In the genomic region with DNA sequence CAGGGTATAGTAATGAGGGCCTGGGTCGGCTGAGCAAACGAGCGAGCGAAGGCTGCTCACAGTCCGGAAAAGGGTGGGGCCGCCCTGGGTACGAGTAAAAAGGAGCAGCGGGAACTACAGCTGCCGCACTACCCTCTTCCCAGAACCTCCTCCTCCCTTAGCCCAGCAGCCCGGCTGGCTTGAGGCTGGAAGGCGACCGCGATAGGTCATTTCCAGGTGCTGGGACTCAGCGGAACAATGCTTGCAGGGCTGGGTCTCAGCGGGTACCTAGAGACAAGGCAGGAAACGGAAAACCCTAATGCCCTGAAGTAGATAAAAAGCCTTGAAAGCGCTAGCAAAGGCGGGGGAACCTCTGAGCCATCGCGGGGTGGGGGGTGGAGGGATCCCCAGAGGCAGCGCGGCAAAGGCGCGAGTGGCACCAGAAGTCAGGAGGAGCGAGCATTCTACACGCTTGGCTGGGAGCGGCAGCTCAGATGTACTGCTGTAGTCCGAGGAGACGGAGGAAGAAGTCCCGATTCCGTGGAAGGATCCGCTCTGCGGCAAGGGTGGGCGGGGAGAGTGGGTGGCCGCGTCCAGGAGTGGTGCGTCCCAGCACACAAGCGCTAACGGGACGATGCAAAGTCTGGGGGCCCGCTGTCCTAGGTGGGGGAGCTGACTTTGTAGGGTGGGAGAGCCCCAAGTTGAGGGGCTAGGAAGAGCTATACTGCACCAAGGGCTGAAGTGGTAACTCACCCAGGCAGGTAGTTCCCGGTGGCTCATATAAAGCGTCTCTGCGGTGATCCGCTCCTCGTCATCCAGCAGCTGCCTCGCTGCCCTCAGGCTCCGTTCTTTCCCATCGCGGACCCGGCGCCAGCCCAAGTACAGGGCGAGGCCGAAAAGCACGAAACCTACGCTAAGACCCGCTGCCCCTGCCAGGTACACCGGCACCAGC, we compare ENCODE assay signal across 8 mouse cellular contexts. TPM values are rescaled to one million over a fixed set of nuclear protein-coding genes. Genes with fewer than 3 reads are reported as not detected.
DNase-seq lines count a peak whose midpoint lies in the region; ATAC-seq lines count a peak whose summit lies in the region.

No protein-coding gene starts in this region.

- under 1% methylated on average over 58 of the region's 58 CpGs for WGBS in forebrain, embryonic 15.5 days
- under 1% methylated on average over 58 of the region's 58 CpGs for WGBS in hindbrain, embryonic 14.5 days
- under 1% methylated on average over 58 of the region's 58 CpGs for WGBS in limb, embryonic 15.5 days
- under 1% methylated on average over 58 of the region's 58 CpGs for WGBS in midbrain, embryonic 15.5 days

- peak; percentile 49 for ATAC-seq in forebrain, embryonic 15.5 days (replicated peaks)
- ATAC-seq in hindbrain, embryonic 14.5 days (ENCODE audit: low FRiP score): peak; percentile 51
- peak; percentile 2; the same call in 1 of the 2 replicates for ATAC-seq in limb, embryonic 15.5 days (ENCODE audit: insufficient number of reproducible peaks, low FRiP score, low TSS enrichment, low read depth)
- ATAC-seq in midbrain, embryonic 15.5 days (replicated peaks): peak; percentile 57

- no peaks in the 10 kb centered on the region for H3K36me3 ChIP-seq in forebrain, embryonic 15.5 days
- H3K36me3 ChIP-seq in hindbrain, embryonic 14.5 days (replicated peaks; ENCODE audit: control insufficient read depth, insufficient read depth): 0 out of 2 replicates have a peak, but pooled peaks cover under 1% of the 10 kb centered on the region
- H3K36me3 ChIP-seq in limb, embryonic 15.5 days: peaks cover 26% of the 10 kb centered on the region
- no peaks in the 10 kb centered on the region for H3K36me3 ChIP-seq in midbrain, embryonic 15.5 days (replicated peaks)

- peak overlapping the region; percentile 63 for H3K9ac ChIP-seq in forebrain, embryonic 15.5 days (replicated peaks)
- peak overlapping the region; percentile 65 for H3K9ac ChIP-seq in hindbrain, embryonic 14.5 days
- H3K9ac ChIP-seq in limb, embryonic 15.5 days: peak overlapping the region; percentile 83
- peak overlapping the region; percentile 65 for H3K9ac ChIP-seq in midbrain, embryonic 15.5 days

- peaks cover 13% of the 10 kb centered on the region; the same call in 1 of the 2 replicates for H3K27me3 ChIP-seq in forebrain, embryonic 15.5 days
- peaks cover 13% of the 10 kb centered on the region; the same call in 1 of the 2 replicates for H3K27me3 ChIP-seq in hindbrain, embryonic 14.5 days (ENCODE audit: control insufficient read depth, insufficient read depth, low read length)
- H3K27me3 ChIP-seq in limb, embryonic 15.5 days: no peaks in the 10 kb centered on the region
- H3K27me3 ChIP-seq in midbrain, embryonic 15.5 days (replicated peaks): peaks cover 6% of the 10 kb centered on the region; the same call in 1 of the 2 replicates

- peak overlapping the region; percentile 39 for H3K27ac ChIP-seq in forebrain, embryonic 15.5 days (replicated peaks)
- peak overlapping the region; percentile 52 for H3K27ac ChIP-seq in hindbrain, embryonic 14.5 days
- H3K27ac ChIP-seq in limb, embryonic 15.5 days: peak overlapping the region; percentile 91
- peak overlapping the region; percentile 61 for H3K27ac ChIP-seq in midbrain, embryonic 15.5 days

- peak overlapping the region; percentile 85 for H3K4me3 ChIP-seq in forebrain, embryonic 15.5 days
- H3K4me3 ChIP-seq in hindbrain, embryonic 14.5 days (replicated peaks; ENCODE audit: low read length): peak overlapping the region; percentile 52
- H3K4me3 ChIP-seq in limb, embryonic 15.5 days: peak overlapping the region; percentile 95
- peak overlapping the region; percentile 67 for H3K4me3 ChIP-seq in midbrain, embryonic 15.5 days

- peak overlapping the region; percentile 100 for H3K4me2 ChIP-seq in forebrain, embryonic 15.5 days (replicated peaks)
- peak overlapping the region; percentile 99 for H3K4me2 ChIP-seq in hindbrain, embryonic 14.5 days (replicated peaks)
- peak overlapping the region; percentile 92 for H3K4me2 ChIP-seq in limb, embryonic 15.5 days
- peak overlapping the region; percentile 100 for H3K4me2 ChIP-seq in midbrain, embryonic 15.5 days

- no peaks in the 10 kb centered on the region for H3K9me3 ChIP-seq in forebrain, embryonic 15.5 days
- H3K9me3 ChIP-seq in hindbrain, embryonic 14.5 days (ENCODE audit: control insufficient read depth, low read length): no peaks in the 10 kb centered on the region
- H3K9me3 ChIP-seq in limb, embryonic 15.5 days: no peaks in the 10 kb centered on the region
- no peaks in the 10 kb centered on the region for H3K9me3 ChIP-seq in midbrain, embryonic 15.5 days

- intact Hi-C loops in heart, postnatal 25 days (cut with DNase I): loop anchor here (5.0 kb wide), 2 partner anchors 33 to 63 kb away; a partner anchor contains a TSS

- peaks cover 23% of the 10 kb centered on the region for H3K4me1 ChIP-seq in forebrain, embryonic 15.5 days
- H3K4me1 ChIP-seq in hindbrain, embryonic 14.5 days (replicated peaks; ENCODE audit: control insufficient read depth, insufficient read depth, low read length): 0 out of 2 replicates have a peak, but pooled peaks cover 4% of the 10 kb centered on the region
- H3K4me1 ChIP-seq in limb, embryonic 15.5 days: peaks cover 20% of the 10 kb centered on the region
- peaks cover 27% of the 10 kb centered on the region for H3K4me1 ChIP-seq in midbrain, embryonic 15.5 days

- DNase-seq in heart, adult 11 months: peak; percentile 97
- DNase-seq in heart, postnatal 25 days (ENCODE audit: low spot score): no peak
- peak; percentile 55 for DNase-seq in cerebellum, adult 11-12 months
- DNase-seq in hindbrain, embryonic 14.5 days (ENCODE audit: low spot score): peak; percentile 48
- DNase-seq in spleen, postnatal 14 days (ENCODE audit: low spot score in 2 of 2): peak; percentile 52 to 59

RNA-seq across cellular contexts. Expression of a gene that starts 0.7 kb away (rescaled TPM):
- total RNA-seq in heart, postnatal 25 days (2021): 10 to 100 TPM; 16.8 to 19.0 TPM
- polyA plus RNA-seq in forebrain, embryonic 15.5 days (2015; fragmentation: Nextera tagmentation; extraction: Ambion mirVana): 6.8 and 7.6 TPM in 2 replicates
- polyA plus RNA-seq in hindbrain, embryonic 14.5 days (2014; fragmentation: Nextera tagmentation; extraction: Ambion mirVana): 13.7 and 14.5 TPM in 2 replicates
- polyA plus RNA-seq in limb, embryonic 15.5 days (2015; fragmentation: Nextera tagmentation; extraction: Ambion mirVana): 42.8 and 44.9 TPM in 2 replicates
- 10.5 and 11.1 TPM in 2 replicates for polyA plus RNA-seq in midbrain, embryonic 15.5 days (2015; fragmentation: Nextera tagmentation; extraction: Ambion mirVana)

RNA-seq across cellular contexts. Expression of a gene that starts 22.6 kb away (rescaled TPM):
- total RNA-seq in heart, postnatal 25 days (2021): 1 to 10 TPM; 7.6 to 9.1 TPM
- 22.8 and 24.5 TPM in 2 replicates for polyA plus RNA-seq in forebrain, embryonic 15.5 days (2015; fragmentation: Nextera tagmentation; extraction: Ambion mirVana)
- 14.5 and 16.3 TPM in 2 replicates for polyA plus RNA-seq in hindbrain, embryonic 14.5 days (2014; fragmentation: Nextera tagmentation; extraction: Ambion mirVana)
- polyA plus RNA-seq in limb, embryonic 15.5 days (2015; fragmentation: Nextera tagmentation; extraction: Ambion mirVana): 13.2 and 15.4 TPM in 2 replicates
- polyA plus RNA-seq in midbrain, embryonic 15.5 days (2015; fragmentation: Nextera tagmentation; extraction: Ambion mirVana): 20.8 and 22.7 TPM in 2 replicates

RNA-seq across cellular contexts. Expression of a gene that starts 24.1 kb away (rescaled TPM):
- total RNA-seq in heart, postnatal 25 days (2021): 1,000 to 10,000 TPM; 1,495 to 1,582 TPM
- polyA plus RNA-seq in forebrain, embryonic 15.5 days (2015; fragmentation: Nextera tagmentation; extraction: Ambion mirVana): 2,336 and 2,513 TPM in 2 replicates
- 2,254 and 2,846 TPM in 2 replicates for polyA plus RNA-seq in hindbrain, embryonic 14.5 days (2014; fragmentation: Nextera tagmentation; extraction: Ambion mirVana)
- polyA plus RNA-seq in limb, embryonic 15.5 days (2015; fragmentation: Nextera tagmentation; extraction: Ambion mirVana): 3,349 and 4,229 TPM in 2 replicates
- 2,126 and 2,161 TPM in 2 replicates for polyA plus RNA-seq in midbrain, embryonic 15.5 days (2015; fragmentation: Nextera tagmentation; extraction: Ambion mirVana)

RNA-seq across cellular contexts. Expression of a gene that starts 26.5 kb away (rescaled TPM):
- total RNA-seq in heart, postnatal 25 days (2021): 1 to 10 TPM; 2.5 to 2.9 TPM
- polyA plus RNA-seq in forebrain, embryonic 15.5 days (2015; fragmentation: Nextera tagmentation; extraction: Ambion mirVana): 4.7 and 5.6 TPM in 2 replicates
- 5.8 and 6.1 TPM in 2 replicates for polyA plus RNA-seq in hindbrain, embryonic 14.5 days (2014; fragmentation: Nextera tagmentation; extraction: Ambion mirVana)
- polyA plus RNA-seq in limb, embryonic 15.5 days (2015; fragmentation: Nextera tagmentation; extraction: Ambion mirVana): 4.7 and 7.4 TPM in 2 replicates
- 5.4 and 5.7 TPM in 2 replicates for polyA plus RNA-seq in midbrain, embryonic 15.5 days (2015; fragmentation: Nextera tagmentation; extraction: Ambion mirVana)

RNA-seq across cellular contexts. Expression of a gene that starts 31.1 kb away (rescaled TPM):
- total RNA-seq in heart, postnatal 25 days (2021): 100 to 1,000 TPM; 294 to 314 TPM
- 682 and 697 TPM in 2 replicates for polyA plus RNA-seq in forebrain, embryonic 15.5 days (2015; fragmentation: Nextera tagmentation; extraction: Ambion mirVana)
- polyA plus RNA-seq in hindbrain, embryonic 14.5 days (2014; fragmentation: Nextera tagmentation; extraction: Ambion mirVana): 825 and 884 TPM in 2 replicates
- polyA plus RNA-seq in limb, embryonic 15.5 days (2015; fragmentation: Nextera tagmentation; extraction: Ambion mirVana): 1,269 and 1,341 TPM in 2 replicates
- polyA plus RNA-seq in midbrain, embryonic 15.5 days (2015; fragmentation: Nextera tagmentation; extraction: Ambion mirVana): 892 and 955 TPM in 2 replicates

Comparison
In these comparisons a context has a peak if more than half of its experiments do, and no peak if none do; other contexts are left out.
1. ATAC-seq: peak in every context shown above with its lines; median percentile 57 in midbrain, embryonic 15.5 days; 51 in hindbrain, embryonic 14.5 days; 49 in forebrain, embryonic 15.5 days; 2 in limb, embryonic 15.5 days.
2. H3K27ac ChIP-seq: peak in every context shown above with its lines; median percentile 91 in limb, embryonic 15.5 days; 61 in midbrain, embryonic 15.5 days; 52 in hindbrain, embryonic 14.5 days; 39 in forebrain, embryonic 15.5 days.